Mouse (Mus musculus) neural tube, embryonic 12.5 days (tissue): ENCODE measurements around the gene A930002H24Rik. TPM values are rescaled to one million over a fixed set of nuclear protein-coding genes. Genes with fewer than 3 reads are reported as not detected.

Source experiments
- ATAC-seq: fragments of 200-750 bp; cut with Nextera tagmentation; 2 replicates; pipeline ENCODE4 v1.8.0; 2017; ENCODE audit warnings: low read depth, mild to moderate bottlenecking, moderate TSS enrichment, moderate library complexity; ENCODE audit not compliant: low FRiP score
- H3K27ac ChIP-seq: fragments of 300-500 bp; sonication (generic); 2 replicates; pipeline ENCODE4 v1.5.1; 2016
- H3K27me3 ChIP-seq: fragments of 300-500 bp; sonication (generic); replicated peaks from 2 replicates; pipeline ENCODE4 v1.6.1; 2016; ENCODE audit warnings: mild to moderate bottlenecking
- H3K36me3 ChIP-seq: fragments of 300-500 bp; sonication (generic); 2 replicates; pipeline ENCODE4 v1.6.1; 2016; ENCODE audit warnings: mild to moderate bottlenecking
- H3K4me1 ChIP-seq: fragments of 300-500 bp; sonication (generic); 2 replicates; pipeline ENCODE4 v1.6.1; 2016
- H3K4me2 ChIP-seq: fragments of 300-500 bp; sonication (generic); replicated peaks from 2 replicates; pipeline ENCODE4 v1.6.1; 2016; ENCODE audit warnings: mild to moderate bottlenecking
- H3K4me3 ChIP-seq: fragments of 300-500 bp; sonication (generic); 2 replicates; pipeline ENCODE4 v1.5.1; 2016
- H3K9ac ChIP-seq: fragments of 300-500 bp; sonication (generic); 2 replicates; pipeline ENCODE4 v1.6.1; 2016; ENCODE audit warnings: mild to moderate bottlenecking
- H3K9me3 ChIP-seq: fragments of 300-500 bp; sonication (generic); 2 replicates; pipeline ENCODE4 v1.6.1; 2016; ENCODE audit warnings: mild to moderate bottlenecking
- WGBS: fragments of 180-500 bp; shearing (Covaris S2); methylation state at CpG from one replicate; pipeline ENCODE4 v1.1.7; 2016; 5-methylcytosine and 5-hydroxymethylcytosine counted together
- polyA plus RNA-seq: library from polyadenylated mRNA; unstranded; fragments of >200 nt; fragmentation: Nextera tagmentation; extraction: Ambion mirVana; gene quantifications from 2 replicates; pipeline ENCODE4 v1.2.1, GENCODE M21; 2016

A930002H24Rik gene
- 2.5 and 3.6 TPM in 2 replicates for polyA plus RNA-seq

GRCm38 (mm10) chr17:63863647-63864149, at the start of gene A930002H24Rik:
Gene A930002H24Rik, minus strand, starts transcription at chr17:63863791.
- H3K9me3 ChIP-seq: no peaks in the 10 kb centered on the region
- peak within 1 kb of the TSS; percentile 89 for H3K4me3 ChIP-seq
- no peaks in the 10 kb centered on the region for H3K36me3 ChIP-seq
- H3K9ac ChIP-seq: peak within 1 kb of the TSS; percentile 83
- H3K27me3 ChIP-seq: no peaks in the 10 kb centered on the region
- peak within 1 kb of the TSS; percentile 79 for H3K27ac ChIP-seq
- H3K4me2 ChIP-seq: peak within 1 kb of the TSS; percentile 90
- peak; percentile 99 for ATAC-seq
- H3K4me1 ChIP-seq: peaks cover 5% of the 10 kb centered on the region; the same call in 1 of the 2 replicates
- under 1% methylated on average over 55 of the region's 55 CpGs for WGBS

DNA sequence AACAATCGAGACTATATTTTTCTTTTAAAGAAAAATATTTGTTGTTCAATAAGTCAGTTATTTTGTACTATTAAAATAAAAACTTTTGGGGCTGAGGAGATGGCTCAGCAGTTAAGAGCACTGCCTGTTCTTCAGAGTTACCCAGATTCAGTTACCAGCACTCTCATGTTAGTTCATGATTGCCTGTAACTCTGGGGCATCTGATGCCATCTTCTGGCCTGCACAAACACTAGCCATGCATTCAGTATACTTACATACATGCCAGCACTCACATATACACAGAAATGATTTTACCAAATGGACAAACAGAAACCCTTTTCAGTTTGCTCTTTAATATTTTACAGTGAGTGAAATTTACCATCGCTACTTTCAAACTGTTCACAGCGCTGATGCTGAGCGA, 45.7 kb upstream of the A930002H24Rik start:
- Histone ChIP-seq H3K36me3 (no peaks in the 10 kb centered on the region), H3K9ac (no peak overlapping the region), H3K4me2 (no peak overlapping the region), H3K27me3 (no peaks in the 10 kb centered on the region), H3K27ac (no peak overlapping the region), H3K9me3 (no peaks in the 10 kb centered on the region), H3K4me1 (no peaks in the 10 kb centered on the region), H3K4me3 (no peak overlapping the region)
- no peak for ATAC-seq
- WGBS: 95% methylated on average over 4 of the region's 4 CpGs

GRCm38 (mm10) chr17:63897050-63897449, 33.5 kb upstream of the A930002H24Rik start:
- ATAC-seq: no peak
- no peak overlapping the region for H3K27ac ChIP-seq
- H3K4me1 ChIP-seq: no peaks in the 10 kb centered on the region
- H3K27me3 ChIP-seq: no peaks in the 10 kb centered on the region
- 0 out of 2 replicates have a peak, but pooled peaks cover 4% of the 10 kb centered on the region for H3K36me3 ChIP-seq
- no peak overlapping the region for H3K9ac ChIP-seq
- no peak overlapping the region for H3K4me3 ChIP-seq
- no peak overlapping the region for H3K4me2 ChIP-seq
- 89% methylated on average over 7 of the region's 7 CpGs for WGBS
- H3K9me3 ChIP-seq: no peaks in the 10 kb centered on the region

GRCm38 (mm10) chr17:63895829-63896228, 32.2 kb upstream of the A930002H24Rik start:
- H3K36me3 ChIP-seq: 0 out of 2 replicates have a peak, but pooled peaks cover 4% of the 10 kb centered on the region
- H3K27ac ChIP-seq: no peak overlapping the region
- no peaks in the 10 kb centered on the region for H3K9me3 ChIP-seq
- no peaks in the 10 kb centered on the region for H3K4me1 ChIP-seq
- H3K4me3 ChIP-seq: no peak overlapping the region
- no peak overlapping the region for H3K4me2 ChIP-seq
- no peaks in the 10 kb centered on the region for H3K27me3 ChIP-seq
- 74% methylated on average over 3 of the region's 3 CpGs for WGBS
- no peak for ATAC-seq
- no peak overlapping the region for H3K9ac ChIP-seq

DNA sequence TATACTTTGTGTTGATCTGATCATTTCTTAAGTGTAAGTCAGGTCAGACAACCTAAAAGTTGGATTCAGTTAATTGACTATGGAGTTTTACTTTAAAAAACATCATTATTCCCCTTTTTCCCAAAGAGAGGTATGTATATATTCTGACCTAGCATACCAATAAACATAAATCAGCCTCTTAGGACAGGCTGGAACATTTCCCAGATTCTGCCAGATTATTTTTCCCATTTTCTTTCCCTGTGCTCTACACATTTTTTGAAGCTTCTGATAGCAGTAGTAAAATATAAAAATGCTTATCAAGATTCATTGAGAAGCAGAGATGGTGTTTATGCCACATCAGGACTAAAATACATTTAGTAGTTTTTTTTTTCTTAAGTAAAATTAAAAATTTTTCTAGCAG, 27.0 kb upstream of the A930002H24Rik start:
- Histone ChIP-seq H3K36me3 (no peaks in the 10 kb centered on the region), H3K27ac (no peak overlapping the region), H3K9me3 (no peaks in the 10 kb centered on the region), H3K4me3 (no peak overlapping the region), H3K4me2 (no peak overlapping the region), H3K4me1 (no peaks in the 10 kb centered on the region), H3K27me3 (no peaks in the 10 kb centered on the region), H3K9ac (no peak overlapping the region)
- ATAC-seq: no peak

DNA sequence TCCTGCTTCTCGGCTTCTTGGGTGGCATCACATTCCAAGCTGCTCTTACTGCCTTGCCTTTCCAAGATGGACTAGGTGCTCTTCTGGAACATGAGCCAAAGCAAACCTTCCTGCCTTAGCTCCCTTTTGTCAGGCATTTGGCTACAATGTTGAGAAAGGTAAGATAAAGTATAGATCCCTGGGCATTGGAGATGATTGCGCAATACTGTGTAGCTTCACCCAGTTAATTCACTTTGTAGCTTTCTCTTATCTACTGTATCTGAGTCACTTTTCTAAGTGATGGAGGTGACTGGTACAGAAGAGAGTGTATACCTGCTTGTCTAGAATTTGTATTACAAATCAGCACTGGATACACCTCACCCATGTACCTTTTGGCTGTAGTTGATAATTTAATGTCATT, 23.4 kb upstream of the A930002H24Rik start:
- Histone ChIP-seq H3K4me1 (no peaks in the 10 kb centered on the region), H3K27ac (no peak overlapping the region), H3K4me3 (no peak overlapping the region), H3K9me3 (no peaks in the 10 kb centered on the region), H3K27me3 (no peaks in the 10 kb centered on the region), H3K36me3 (no peaks in the 10 kb centered on the region), H3K4me2 (no peak overlapping the region), H3K9ac (no peak overlapping the region)
- WGBS: 96% methylated on average over 2 of the region's 2 CpGs
- no peak for ATAC-seq

GRCm38 (mm10) chr17:63880009-63880408, 16.4 kb upstream of the A930002H24Rik start:
- H3K9ac ChIP-seq: no peak overlapping the region
- H3K4me2 ChIP-seq: no peak overlapping the region
- H3K4me3 ChIP-seq: no peak overlapping the region
- no peaks in the 10 kb centered on the region for H3K27me3 ChIP-seq
- WGBS: 81% methylated on average over 4 of the region's 4 CpGs
- no peaks in the 10 kb centered on the region for H3K4me1 ChIP-seq
- H3K9me3 ChIP-seq: no peaks in the 10 kb centered on the region
- no peak for ATAC-seq
- no peak overlapping the region for H3K27ac ChIP-seq
- H3K36me3 ChIP-seq: no peaks in the 10 kb centered on the region

GRCm38 (mm10) chr17:63878889-63879288, 15.3 kb upstream of the A930002H24Rik start:
- Histone ChIP-seq H3K9me3 (no peaks in the 10 kb centered on the region), H3K27me3 (no peaks in the 10 kb centered on the region), H3K27ac (no peak overlapping the region), H3K36me3 (no peaks in the 10 kb centered on the region), H3K4me1 (no peaks in the 10 kb centered on the region), H3K4me3 (no peak overlapping the region), H3K4me2 (no peak overlapping the region), H3K9ac (no peak overlapping the region)
- 64% methylated on average over 4 of the region's 4 CpGs for WGBS
- ATAC-seq: no peak

- Histone ChIP-seq H3K36me3 (no peaks in the 10 kb centered on the region), H3K4me1 (no peaks in the 10 kb centered on the region), H3K9me3 (no peaks in the 10 kb centered on the region), H3K9ac (no peak overlapping the region), H3K4me2 (no peak overlapping the region), H3K27ac (no peak overlapping the region), H3K4me3 (no peak overlapping the region), H3K27me3 (no peaks in the 10 kb centered on the region)
- WGBS: 94% methylated on average over 7 of the region's 7 CpGs
- ATAC-seq: no peak
Observed at GRCm38 (mm10) chr17:63871773-63872172, 8.2 kb upstream of the A930002H24Rik start.

DNA sequence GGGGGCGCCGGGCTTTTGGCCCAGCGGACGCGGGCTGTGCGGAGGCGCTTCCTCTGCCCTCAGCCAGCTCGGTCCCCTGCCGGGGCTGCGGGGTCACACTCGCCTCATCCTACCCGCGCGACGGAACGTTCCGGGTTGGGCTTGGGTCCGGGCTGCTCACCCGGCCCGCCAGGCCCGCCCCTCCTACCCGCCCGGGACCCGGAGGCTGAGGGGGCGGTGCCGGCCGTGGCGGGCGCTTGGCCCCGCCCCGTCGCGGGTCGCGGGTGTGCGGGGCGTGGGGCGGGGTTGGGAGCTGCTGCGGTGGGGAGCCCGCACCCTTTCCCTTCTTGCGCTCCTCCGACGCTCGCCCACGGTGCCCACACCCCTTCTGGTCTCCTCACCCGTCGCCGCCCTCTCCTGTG, 580 bp upstream of the A930002H24Rik start:
- no peaks in the 10 kb centered on the region for H3K9me3 ChIP-seq
- H3K4me3 ChIP-seq: peak overlapping the region; percentile 89
- no peaks in the 10 kb centered on the region for H3K27me3 ChIP-seq
- H3K36me3 ChIP-seq: no peaks in the 10 kb centered on the region
- peak overlapping the region; percentile 90 for H3K4me2 ChIP-seq
- peak overlapping the region; percentile 83 for H3K9ac ChIP-seq
- peak overlapping the region; percentile 79 for H3K27ac ChIP-seq
- peaks cover 5% of the 10 kb centered on the region; the same call in 1 of the 2 replicates for H3K4me1 ChIP-seq
- WGBS: under 1% methylated on average over 44 of the region's 48 CpGs
- peak; percentile 83 for ATAC-seq

DNA sequence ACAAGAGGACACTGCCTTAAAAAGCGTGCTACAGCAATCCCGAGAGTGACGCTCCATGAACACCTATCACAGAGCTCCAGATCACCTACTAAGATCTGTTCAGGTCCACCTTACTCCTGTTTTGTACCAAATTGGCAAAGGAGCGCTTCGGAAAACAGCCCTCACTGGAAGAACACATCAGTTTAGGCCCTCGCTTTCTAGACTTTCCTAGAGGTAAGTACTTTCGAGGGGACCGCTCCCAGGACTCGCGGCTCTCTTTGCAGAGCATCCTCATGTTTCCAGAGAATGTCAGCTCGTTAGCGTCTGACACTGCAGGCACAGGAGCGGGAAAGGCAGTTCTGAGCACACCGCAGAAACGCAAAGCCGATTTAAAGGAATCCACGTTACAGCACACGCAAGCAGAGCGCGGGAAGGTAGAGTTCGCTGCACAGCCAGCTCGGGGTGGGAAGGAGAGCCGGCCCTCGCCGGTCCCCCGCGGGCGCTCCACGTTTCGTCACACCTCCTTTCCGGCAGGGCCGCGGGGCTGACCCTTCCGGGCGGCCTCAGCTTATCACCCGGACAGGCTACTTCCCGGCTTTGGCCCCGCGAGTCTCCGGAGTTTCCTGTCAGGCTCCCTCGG, 470 bp downstream of the A930002H24Rik start, which contains the start of gene Fer:
Fer (plus strand) TSS at position 51 of the 619 bp plus-strand sequence.
- Histone ChIP-seq H3K4me3 (peak within 1 kb of the TSS; percentile 89), H3K4me2 (peak within 1 kb of the TSS; percentile 90), H3K9ac (peak within 1 kb of the TSS; percentile 83), H3K36me3 (no peaks in the 10 kb centered on the region), H3K4me1 (peaks cover 5% of the 10 kb centered on the region; the same call in 1 of the 2 replicates), H3K27ac (no peak within 1 kb of the TSS; the same call in 1 of the 2 replicates), H3K27me3 (no peaks in the 10 kb centered on the region), H3K9me3 (no peaks in the 10 kb centered on the region)
- WGBS: under 1% methylated on average over 41 of the region's 41 CpGs
- peak; percentile 42 for ATAC-seq

GRCm38 (mm10) chr17:63862399-63862798, 1.2 kb downstream of the A930002H24Rik start:
- peaks cover 5% of the 10 kb centered on the region; the same call in 1 of the 2 replicates for H3K4me1 ChIP-seq
- H3K9ac ChIP-seq: no peak overlapping the region
- H3K27ac ChIP-seq: no peak overlapping the region
- WGBS: 55% methylated on average over 3 of the region's 3 CpGs
- H3K4me3 ChIP-seq: no peak overlapping the region
- no peaks in the 10 kb centered on the region for H3K36me3 ChIP-seq
- H3K9me3 ChIP-seq: no peaks in the 10 kb centered on the region
- peak overlapping the region; percentile 90; the same call in 1 of the 2 replicates for H3K4me2 ChIP-seq
- no peaks in the 10 kb centered on the region for H3K27me3 ChIP-seq
- ATAC-seq: no peak

DNA sequence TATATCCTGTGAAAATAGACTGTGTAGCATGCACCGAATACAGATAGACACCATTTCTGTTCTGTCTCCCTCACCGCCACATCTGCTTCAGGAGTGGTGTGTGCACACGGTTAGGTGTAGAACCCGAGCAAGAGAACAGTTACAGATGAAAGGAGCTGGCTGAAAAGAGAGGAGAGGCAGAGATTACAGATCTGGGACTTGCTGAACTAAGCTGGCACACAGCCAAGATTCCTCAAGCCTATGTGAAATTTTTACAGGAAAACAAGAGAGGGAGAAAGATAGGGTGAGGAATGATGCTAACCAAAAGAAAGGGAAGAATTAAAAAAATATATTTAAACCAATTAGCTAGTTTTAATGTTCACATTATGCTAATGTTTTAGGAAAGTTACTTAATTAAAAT, 2.6 kb downstream of the A930002H24Rik start:
- no peak overlapping the region for H3K27ac ChIP-seq
- no peak overlapping the region for H3K9ac ChIP-seq
- H3K9me3 ChIP-seq: no peaks in the 10 kb centered on the region
- H3K36me3 ChIP-seq: no peaks in the 10 kb centered on the region
- no peaks in the 10 kb centered on the region for H3K27me3 ChIP-seq
- peaks cover 5% of the 10 kb centered on the region; the same call in 1 of the 2 replicates for H3K4me1 ChIP-seq
- 73% methylated on average over 4 of the region's 4 CpGs for WGBS
- ATAC-seq: no peak
- no peak overlapping the region for H3K4me2 ChIP-seq
- H3K4me3 ChIP-seq: no peak overlapping the region
